Mouse (Mus musculus): ENCODE results near the gene Foxk1.

GRCm38 (mm10) chr5:142406401-142406800 lies 5.1 kb downstream of the Foxk1 start:
- TF ChIP-seq CTCF (IDR thresholded peaks at IDR 0.05; ENCODE audit: low read depth) (no peak), EP300 (IDR thresholded peaks at IDR 0.05; ENCODE audit: low read depth) (no peak)
